Mouse (Mus musculus): ENCODE measurements at regions not wholly inside any gene's neighbourhood (a gene's known extent, or its start where the extent isn't known, plus 50 kb on each side); places are given as distances from the start of the nearest gene placed in this dataset.
A peak's percentile ranks its signal among the peaks of the same experiment; 100 is the strongest.

- no peaks in the 10 kb centered on the region for H3K4me1 ChIP-seq (replicated peaks; ENCODE audit: control insufficient read depth, insufficient read depth, low read length)
- H3K4me2 ChIP-seq (replicated peaks; ENCODE audit: low read depth, low read length) = no peak overlapping the region
- H3K9ac ChIP-seq (ENCODE audit: low read depth, low read length) = no peak overlapping the region
- H3K27me3 ChIP-seq (ENCODE audit: control insufficient read depth, insufficient read depth, low read length) = no peaks in the 10 kb centered on the region
- 52% methylated on average over 3 of the region's 3 CpGs for WGBS
- ATAC-seq (ENCODE audit: low FRiP score) = peak; percentile 47; the same call in 1 of the 2 replicates
- no peak for DNase-seq (ENCODE audit: low spot score)
- no peaks in the 10 kb centered on the region for H3K9me3 ChIP-seq (ENCODE audit: control insufficient read depth, low read length)
- no peak overlapping the region for H3K27ac ChIP-seq (ENCODE audit: low read depth, low read length)
- H3K4me3 ChIP-seq (ENCODE audit: low read depth, low read length) = no peak overlapping the region
- H3K36me3 ChIP-seq (ENCODE audit: control insufficient read depth, insufficient read depth, low read length) = no peaks in the 10 kb centered on the region
These were observed 237.0 kb downstream of the Cps1 start for GRCm38 (mm10) chr1:67359824-67360223.

- Histone ChIP-seq H3K4me1 (replicated peaks; ENCODE audit: control insufficient read depth, insufficient read depth, low read length) (no peaks in the 10 kb centered on the region), H3K9ac (ENCODE audit: low read depth, low read length) (no peak overlapping the region), H3K4me3 (ENCODE audit: low read depth, low read length) (no peak overlapping the region), H3K4me2 (replicated peaks; ENCODE audit: low read depth, low read length) (no peak overlapping the region), H3K9me3 (ENCODE audit: control insufficient read depth, low read length) (no peaks in the 10 kb centered on the region), H3K36me3 (ENCODE audit: control insufficient read depth, insufficient read depth, low read length) (no peaks in the 10 kb centered on the region), H3K27me3 (ENCODE audit: control insufficient read depth, insufficient read depth, low read length) (no peaks in the 10 kb centered on the region), H3K27ac (ENCODE audit: low read depth, low read length) (no peak overlapping the region)
- ATAC-seq (ENCODE audit: low FRiP score) = peak; percentile 78; the same call in 1 of the 2 replicates
- DNase-seq (ENCODE audit: low spot score) = peak; percentile 7
- WGBS = 22% methylated on average over 2 of the region's 2 CpGs
These were observed 243.2 kb downstream of the Cps1 start for GRCm38 (mm10) chr1:67366038-67366437.

GRCm38 (mm10) chr1:67366485-67366884, 243.7 kb downstream of the Cps1 start:
- H3K4me1 ChIP-seq (replicated peaks; ENCODE audit: control insufficient read depth, insufficient read depth, low read length) = no peaks in the 10 kb centered on the region
- no peaks in the 10 kb centered on the region for H3K9me3 ChIP-seq (ENCODE audit: control insufficient read depth, low read length)
- no peak overlapping the region for H3K4me3 ChIP-seq (ENCODE audit: low read depth, low read length)
- ATAC-seq (ENCODE audit: low FRiP score) (peak; percentile 73), DNase-seq (ENCODE audit: low spot score) (peak; percentile 5)
- H3K27me3 ChIP-seq (ENCODE audit: control insufficient read depth, insufficient read depth, low read length) = no peaks in the 10 kb centered on the region
- no peak overlapping the region for H3K4me2 ChIP-seq (replicated peaks; ENCODE audit: low read depth, low read length)
- H3K27ac ChIP-seq (ENCODE audit: low read depth, low read length) = no peak overlapping the region
- no peaks in the 10 kb centered on the region for H3K36me3 ChIP-seq (ENCODE audit: control insufficient read depth, insufficient read depth, low read length)
- 53% methylated on average over 4 of the region's 4 CpGs for WGBS
- H3K9ac ChIP-seq (ENCODE audit: low read depth, low read length) = no peak overlapping the region

GRCm38 (mm10) chr1:67382366-67382765, 259.5 kb downstream of the Cps1 start:
- 89% methylated on average over 1 of the region's 1 CpGs for WGBS
- ATAC-seq (ENCODE audit: low FRiP score) = no peak

GRCm38 (mm10) chr1:67385377-67385776, 262.6 kb downstream of the Cps1 start:
- no peak for DNase-seq (ENCODE audit: low spot score)

More at GRCm38 (mm10) chr1:67382366-67382765, 259.5 kb downstream of the Cps1 start:
- Histone ChIP-seq H3K27me3 (ENCODE audit: control insufficient read depth, insufficient read depth, low read length) (no peaks in the 10 kb centered on the region), H3K27ac (ENCODE audit: low read depth, low read length) (no peak overlapping the region), H3K36me3 (ENCODE audit: control insufficient read depth, insufficient read depth, low read length) (no peaks in the 10 kb centered on the region), H3K9me3 (ENCODE audit: control insufficient read depth, low read length) (no peaks in the 10 kb centered on the region), H3K4me1 (replicated peaks; ENCODE audit: control insufficient read depth, insufficient read depth, low read length) (no peaks in the 10 kb centered on the region), H3K4me2 (replicated peaks; ENCODE audit: low read depth, low read length) (no peak overlapping the region), H3K4me3 (ENCODE audit: low read depth, low read length) (no peak overlapping the region), H3K9ac (ENCODE audit: low read depth, low read length) (no peak overlapping the region)
- no peak for DNase-seq (ENCODE audit: low spot score)

GRCm38 (mm10) chr1:67386877-67387276, 264.1 kb downstream of the Cps1 start:
- H3K4me2 ChIP-seq (replicated peaks; ENCODE audit: low read depth, low read length) = no peak overlapping the region
- H3K27me3 ChIP-seq (ENCODE audit: control insufficient read depth, insufficient read depth, low read length) = no peaks in the 10 kb centered on the region
- no peaks in the 10 kb centered on the region for H3K4me1 ChIP-seq (replicated peaks; ENCODE audit: control insufficient read depth, insufficient read depth, low read length)
- no peak overlapping the region for H3K27ac ChIP-seq (ENCODE audit: low read depth, low read length)
- H3K9me3 ChIP-seq (ENCODE audit: control insufficient read depth, low read length) = no peaks in the 10 kb centered on the region
- H3K9ac ChIP-seq (ENCODE audit: low read depth, low read length) = no peak overlapping the region
- ATAC-seq (ENCODE audit: low FRiP score) (no peak), DNase-seq (ENCODE audit: low spot score) (no peak)
- 92% methylated on average over 3 of the region's 3 CpGs for WGBS
- no peaks in the 10 kb centered on the region for H3K36me3 ChIP-seq (ENCODE audit: control insufficient read depth, insufficient read depth, low read length)
- H3K4me3 ChIP-seq (ENCODE audit: low read depth, low read length) = no peak overlapping the region

More at GRCm38 (mm10) chr1:67385377-67385776, 262.6 kb downstream of the Cps1 start:
- Histone ChIP-seq H3K27ac (ENCODE audit: low read depth, low read length) (no peak overlapping the region), H3K4me3 (ENCODE audit: low read depth, low read length) (no peak overlapping the region), H3K27me3 (ENCODE audit: control insufficient read depth, insufficient read depth, low read length) (no peaks in the 10 kb centered on the region), H3K9me3 (ENCODE audit: control insufficient read depth, low read length) (no peaks in the 10 kb centered on the region), H3K4me2 (replicated peaks; ENCODE audit: low read depth, low read length) (no peak overlapping the region), H3K9ac (ENCODE audit: low read depth, low read length) (no peak overlapping the region), H3K36me3 (ENCODE audit: control insufficient read depth, insufficient read depth, low read length) (no peaks in the 10 kb centered on the region), H3K4me1 (replicated peaks; ENCODE audit: control insufficient read depth, insufficient read depth, low read length) (no peaks in the 10 kb centered on the region)
- ATAC-seq (ENCODE audit: low FRiP score) = peak; percentile 78

- 82% methylated on average over 10 of the region's 10 CpGs for WGBS
- H3K4me2 ChIP-seq (replicated peaks; ENCODE audit: low read depth, low read length) = no peak overlapping the region
- no peak overlapping the region for H3K27ac ChIP-seq (ENCODE audit: low read depth, low read length)
- H3K4me3 ChIP-seq (ENCODE audit: low read depth, low read length) = no peak overlapping the region
- no peaks in the 10 kb centered on the region for H3K9me3 ChIP-seq (ENCODE audit: control insufficient read depth, low read length)
- H3K27me3 ChIP-seq (ENCODE audit: control insufficient read depth, insufficient read depth, low read length) = no peaks in the 10 kb centered on the region
- no peaks in the 10 kb centered on the region for H3K36me3 ChIP-seq (ENCODE audit: control insufficient read depth, insufficient read depth, low read length)
- no peak for ATAC-seq (ENCODE audit: low FRiP score)
- no peak overlapping the region for H3K9ac ChIP-seq (ENCODE audit: low read depth, low read length)
- DNase-seq (ENCODE audit: low spot score) = no peak
- H3K4me1 ChIP-seq (replicated peaks; ENCODE audit: control insufficient read depth, insufficient read depth, low read length) = no peaks in the 10 kb centered on the region
These were observed 275.1 kb downstream of the Cps1 start for GRCm38 (mm10) chr1:67397757-67398446.

- H3K4me3 ChIP-seq (ENCODE audit: low read depth, low read length) = no peak overlapping the region
- ATAC-seq (ENCODE audit: low FRiP score) = no peak
These were observed 286.7 kb downstream of the Cps1 start for GRCm38 (mm10) chr1:67409531-67409930.

GRCm38 (mm10) chr1:67417196-67417595, 294.4 kb downstream of the Cps1 start:
- no peaks in the 10 kb centered on the region for H3K27me3 ChIP-seq (ENCODE audit: control insufficient read depth, insufficient read depth, low read length)
- no peak overlapping the region for H3K27ac ChIP-seq (ENCODE audit: low read depth, low read length)
- no peak overlapping the region for H3K4me2 ChIP-seq (replicated peaks; ENCODE audit: low read depth, low read length)
- WGBS = 92% methylated on average over 1 of the region's 1 CpGs
- ATAC-seq (ENCODE audit: low FRiP score) (no peak), DNase-seq (ENCODE audit: low spot score) (no peak)
- no peaks in the 10 kb centered on the region for H3K9me3 ChIP-seq (ENCODE audit: control insufficient read depth, low read length)
- no peaks in the 10 kb centered on the region for H3K36me3 ChIP-seq (ENCODE audit: control insufficient read depth, insufficient read depth, low read length)
- no peak overlapping the region for H3K4me3 ChIP-seq (ENCODE audit: low read depth, low read length)
- no peak overlapping the region for H3K9ac ChIP-seq (ENCODE audit: low read depth, low read length)
- no peaks in the 10 kb centered on the region for H3K4me1 ChIP-seq (replicated peaks; ENCODE audit: control insufficient read depth, insufficient read depth, low read length)

More at GRCm38 (mm10) chr1:67409531-67409930, 286.7 kb downstream of the Cps1 start:
- H3K9me3 ChIP-seq (ENCODE audit: control insufficient read depth, low read length) = no peaks in the 10 kb centered on the region
- H3K27ac ChIP-seq (ENCODE audit: low read depth, low read length) = no peak overlapping the region
- no peak overlapping the region for H3K4me2 ChIP-seq (replicated peaks; ENCODE audit: low read depth, low read length)
- no peak for DNase-seq (ENCODE audit: low spot score)
- H3K9ac ChIP-seq (ENCODE audit: low read depth, low read length) = no peak overlapping the region
- no peaks in the 10 kb centered on the region for H3K4me1 ChIP-seq (replicated peaks; ENCODE audit: control insufficient read depth, insufficient read depth, low read length)
- 88% methylated on average over 6 of the region's 6 CpGs for WGBS
- H3K27me3 ChIP-seq (ENCODE audit: control insufficient read depth, insufficient read depth, low read length) = no peaks in the 10 kb centered on the region
- no peaks in the 10 kb centered on the region for H3K36me3 ChIP-seq (ENCODE audit: control insufficient read depth, insufficient read depth, low read length)
